Mouse (Mus musculus): Measurements from ENCODE around the gene Slc9a9. TPM values are rescaled to one million over a fixed set of nuclear protein-coding genes. Genes with fewer than 3 reads are reported as not detected.

Slc9a9 gene
- polyA plus RNA-seq, 1 experiment = 5.3 TPM

DNA sequence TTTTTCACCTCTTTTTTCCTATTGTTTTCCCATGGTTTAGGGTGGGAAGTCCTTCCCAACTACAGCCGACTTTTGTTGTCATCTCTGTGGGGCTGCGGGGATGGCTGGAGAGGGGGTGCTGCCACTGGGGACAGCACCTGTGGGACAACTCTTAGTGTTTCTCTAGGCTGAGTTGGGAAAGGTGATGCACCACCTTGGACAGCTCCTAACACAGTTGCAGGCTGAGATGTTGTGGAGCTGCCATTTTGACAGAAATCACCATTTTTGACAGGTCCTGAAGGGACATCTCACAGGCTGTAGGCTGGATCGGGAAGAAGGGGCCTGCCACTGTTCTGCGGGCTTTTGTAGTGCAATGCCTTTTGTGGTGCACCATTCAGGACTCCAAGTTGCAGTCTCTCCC, 13.4 kb upstream of the Slc9a9 start:
- no peak for DNase-seq (ENCODE audit: low read depth)
- TF ChIP-seq CTCF (IDR thresholded peaks at IDR 0.05; ENCODE audit: borderline replicate concordance, extremely low read depth, insufficient read depth, insufficient read length) (no peak), POLR2A (IDR thresholded peaks at IDR 0.05; ENCODE audit: borderline replicate concordance, extremely low read depth, insufficient read depth, insufficient read length, poor library complexity, severe bottlenecking) (no peak)

DNA sequence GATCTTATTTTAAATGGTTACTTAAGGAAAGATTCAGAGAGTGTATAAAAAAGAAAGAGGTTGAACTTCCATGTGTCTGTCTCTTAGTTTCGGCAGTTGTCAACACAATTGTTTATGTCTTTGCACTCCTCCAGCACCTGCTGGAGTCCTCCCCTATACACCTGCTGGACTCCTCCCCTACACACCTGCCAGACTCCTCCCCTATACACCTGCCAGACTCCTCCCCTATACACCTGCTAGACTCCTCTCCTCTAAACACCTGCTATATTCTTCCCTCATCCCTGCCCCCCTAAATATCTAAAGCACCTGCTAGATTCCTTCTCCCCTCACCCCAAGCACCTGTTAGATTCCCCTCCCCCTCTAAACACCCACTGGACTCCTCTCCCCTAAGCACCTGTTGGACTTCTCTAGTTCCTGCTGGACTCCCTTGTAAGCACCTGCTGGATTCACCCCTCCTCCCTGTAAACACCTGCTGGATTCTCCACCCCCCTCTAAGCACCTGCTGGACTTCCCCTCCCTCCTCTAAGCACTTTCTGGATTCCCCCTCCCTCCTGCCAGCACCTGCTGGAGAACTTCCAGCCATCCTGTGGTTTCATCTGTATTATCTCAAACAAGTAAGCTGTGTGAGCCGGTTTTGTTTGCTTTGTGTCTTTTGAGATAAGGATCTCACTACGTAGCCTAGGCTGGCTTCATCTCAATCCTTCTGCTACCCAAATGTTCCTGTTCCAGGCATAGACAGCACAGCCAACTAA, 10.1 kb upstream of the Slc9a9 start:
- TF ChIP-seq POLR2A (IDR thresholded peaks at IDR 0.05; ENCODE audit: borderline replicate concordance, extremely low read depth, insufficient read depth, insufficient read length, poor library complexity, severe bottlenecking) (no peak), CTCF (IDR thresholded peaks at IDR 0.05; ENCODE audit: borderline replicate concordance, extremely low read depth, insufficient read depth, insufficient read length) (no peak)
- no peak for DNase-seq (ENCODE audit: low read depth)

GRCm38 (mm10) chr9:94661768-94662167, 7.9 kb upstream of the Slc9a9 start:
- peak; percentile 62 for DNase-seq (ENCODE audit: low read depth)
- TF ChIP-seq CTCF (IDR thresholded peaks at IDR 0.05; ENCODE audit: borderline replicate concordance, extremely low read depth, insufficient read depth, insufficient read length) (no peak), POLR2A (IDR thresholded peaks at IDR 0.05; ENCODE audit: borderline replicate concordance, extremely low read depth, insufficient read depth, insufficient read length, poor library complexity, severe bottlenecking) (no peak)

DNA sequence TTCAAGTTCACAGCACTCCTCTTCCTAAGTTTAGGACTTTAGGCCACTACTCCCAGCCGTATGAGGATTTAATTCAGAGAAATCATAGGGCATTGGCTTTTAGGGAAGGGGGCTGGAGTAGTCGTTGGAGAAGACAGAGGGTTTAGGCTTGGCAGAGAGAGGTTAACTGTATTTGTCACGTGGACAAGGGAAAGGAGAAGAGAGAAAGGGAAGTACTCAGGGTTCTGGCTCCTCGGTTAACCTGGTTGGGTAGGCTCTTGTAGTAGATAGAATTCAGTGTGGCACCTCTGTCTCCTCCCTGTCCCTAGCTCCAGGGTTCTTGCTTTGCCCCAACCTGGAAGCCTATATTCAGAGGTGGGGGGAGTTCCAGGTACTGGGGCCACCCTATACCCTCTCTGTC, 4.5 kb upstream of the Slc9a9 start:
- no peak for DNase-seq (ENCODE audit: low read depth)
- TF ChIP-seq CTCF (IDR thresholded peaks at IDR 0.05; ENCODE audit: borderline replicate concordance, extremely low read depth, insufficient read depth, insufficient read length) = no peak
- no peak for TF ChIP-seq POLR2A (IDR thresholded peaks at IDR 0.05; ENCODE audit: borderline replicate concordance, extremely low read depth, insufficient read depth, insufficient read length, poor library complexity, severe bottlenecking)

DNA sequence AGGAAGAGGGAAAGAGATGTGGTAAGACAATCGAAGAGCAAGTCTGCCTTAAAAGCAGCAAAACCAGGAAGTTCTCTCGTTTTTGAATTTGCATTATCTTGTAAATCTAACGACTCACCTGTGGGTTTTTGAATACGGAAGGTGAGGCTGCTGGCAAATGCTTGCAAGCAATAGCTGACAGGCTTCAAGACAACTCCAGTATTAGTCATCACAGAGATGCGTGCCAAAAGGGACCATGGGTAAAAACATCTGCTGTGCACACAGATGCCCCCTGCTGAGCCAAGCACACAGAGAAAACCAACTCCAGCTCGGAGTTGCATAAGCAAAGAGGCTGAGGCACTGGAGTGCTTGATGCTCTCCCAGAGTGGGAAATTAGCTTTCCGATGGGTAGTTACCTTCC, 1.1 kb upstream of the Slc9a9 start:
- TF ChIP-seq POLR2A (IDR thresholded peaks at IDR 0.05; ENCODE audit: borderline replicate concordance, extremely low read depth, insufficient read depth, insufficient read length, poor library complexity, severe bottlenecking) = no peak
- TF ChIP-seq CTCF (IDR thresholded peaks at IDR 0.05; ENCODE audit: borderline replicate concordance, extremely low read depth, insufficient read depth, insufficient read length) = no peak
- DNase-seq (ENCODE audit: low read depth) = peak; percentile 53

DNA sequence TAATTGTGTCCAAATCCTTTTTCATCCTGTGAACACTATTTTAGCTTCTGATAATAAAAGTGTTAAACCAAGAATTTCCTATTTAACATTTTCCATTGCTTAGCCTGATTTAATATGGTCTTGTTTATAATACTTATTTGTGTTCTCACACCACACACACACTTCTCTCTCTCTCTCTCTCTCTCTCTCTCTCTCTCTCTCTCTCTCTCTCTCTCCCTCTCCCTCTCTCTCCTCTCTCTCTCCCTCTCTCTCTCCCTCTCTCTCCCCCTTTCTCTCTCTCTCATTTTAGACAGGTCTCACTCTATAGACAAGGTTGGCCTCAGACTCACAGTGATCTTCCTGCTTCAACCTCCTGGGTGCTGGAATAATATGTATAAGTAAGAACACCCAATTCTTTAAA, 995 bp downstream of the Slc9a9 start:
- DNase-seq (ENCODE audit: low read depth) = no peak
- TF ChIP-seq POLR2A (IDR thresholded peaks at IDR 0.05; ENCODE audit: borderline replicate concordance, extremely low read depth, insufficient read depth, insufficient read length, poor library complexity, severe bottlenecking) (no peak), CTCF (IDR thresholded peaks at IDR 0.05; ENCODE audit: borderline replicate concordance, extremely low read depth, insufficient read depth, insufficient read length) (no peak)

GRCm38 (mm10) chr9:94674704-94675103, 5.0 kb downstream of the Slc9a9 start:
- DNase-seq (ENCODE audit: low read depth) = no peak
- TF ChIP-seq CTCF (IDR thresholded peaks at IDR 0.05; ENCODE audit: borderline replicate concordance, extremely low read depth, insufficient read depth, insufficient read length) (no peak), POLR2A (IDR thresholded peaks at IDR 0.05; ENCODE audit: borderline replicate concordance, extremely low read depth, insufficient read depth, insufficient read length, poor library complexity, severe bottlenecking) (no peak)

- TF ChIP-seq POLR2A (IDR thresholded peaks at IDR 0.05; ENCODE audit: borderline replicate concordance, extremely low read depth, insufficient read depth, insufficient read length, poor library complexity, severe bottlenecking) = no peak
- TF ChIP-seq CTCF (IDR thresholded peaks at IDR 0.05; ENCODE audit: borderline replicate concordance, extremely low read depth, insufficient read depth, insufficient read length) = no peak
- DNase-seq (ENCODE audit: low read depth) = no peak
Measured at GRCm38 (mm10) chr9:94678021-94678655, 8.4 kb downstream of the Slc9a9 start.

GRCm38 (mm10) chr9:94680468-94681094, 10.9 kb downstream of the Slc9a9 start:
- TF ChIP-seq CTCF (IDR thresholded peaks at IDR 0.05; ENCODE audit: borderline replicate concordance, extremely low read depth, insufficient read depth, insufficient read length) (no peak), POLR2A (IDR thresholded peaks at IDR 0.05; ENCODE audit: borderline replicate concordance, extremely low read depth, insufficient read depth, insufficient read length, poor library complexity, severe bottlenecking) (no peak)
- no peak for DNase-seq (ENCODE audit: low read depth)

DNA sequence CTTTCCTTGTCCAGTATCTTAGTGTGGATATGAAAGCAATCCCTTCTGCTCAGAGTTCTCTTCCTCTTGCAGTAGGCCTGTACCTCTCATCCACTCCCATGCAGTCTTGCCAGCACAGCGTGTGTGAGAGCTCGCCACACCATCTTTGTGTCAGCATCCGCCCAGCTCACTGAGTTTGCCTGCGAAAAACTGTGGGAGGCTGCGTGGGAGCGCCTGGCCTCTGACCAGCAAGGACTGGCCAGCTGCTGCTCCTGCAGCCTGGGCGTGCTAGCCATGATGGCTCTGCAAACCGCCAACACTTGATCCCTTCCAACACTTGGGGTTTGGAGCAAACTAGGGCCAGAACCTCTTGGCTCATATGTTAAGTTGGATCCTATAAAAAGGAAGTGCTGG, 11.4 kb downstream of the Slc9a9 start:
- TF ChIP-seq CTCF (IDR thresholded peaks at IDR 0.05; ENCODE audit: borderline replicate concordance, extremely low read depth, insufficient read depth, insufficient read length) (no peak), POLR2A (IDR thresholded peaks at IDR 0.05; ENCODE audit: borderline replicate concordance, extremely low read depth, insufficient read depth, insufficient read length, poor library complexity, severe bottlenecking) (no peak)
- DNase-seq (ENCODE audit: low read depth) = no peak

GRCm38 (mm10) chr9:94682260-94682659, 12.6 kb downstream of the Slc9a9 start:
- DNase-seq (ENCODE audit: low read depth) = no peak
- TF ChIP-seq POLR2A (IDR thresholded peaks at IDR 0.05; ENCODE audit: borderline replicate concordance, extremely low read depth, insufficient read depth, insufficient read length, poor library complexity, severe bottlenecking) (no peak), CTCF (IDR thresholded peaks at IDR 0.05; ENCODE audit: borderline replicate concordance, extremely low read depth, insufficient read depth, insufficient read length) (no peak)
